ENCODE assay signal across 22 mouse cellular contexts in genomic region chr7:117362493-117362892, GRCm38 (mm10). TPM values are rescaled to one million over a fixed set of nuclear protein-coding genes. Genes with fewer than 3 reads are reported as not detected.
A peak's percentile ranks its signal among the peaks of the same experiment; 100 is the strongest.
DNase-seq lines count a peak whose midpoint lies in the region; ATAC-seq and TF ChIP-seq lines count a peak whose summit lies in the region.
"Had no signal": no experiment of that assay in that cellular context is flagged by ENCODE, and none has a peak within 500 bp of the region (broad histone marks: within the 10 kb centered on the region; RNA-seq: fewer than 3 reads in every experiment).

No protein-coding gene starts in this region.

- no peak overlapping the region for H3K4me3 ChIP-seq in kidney, postnatal 0 days (replicated peaks; ENCODE audit: low read depth, low read length)
- no peak overlapping the region for H3K4me3 ChIP-seq in CH12.LX (replicated peaks in 1 of 3; ENCODE audit: low read depth in 2 of 3, low read length in 2 of 3, poor library complexity in 1 of 3)
- H3K4me3 ChIP-seq: embryonic facial prominence, embryonic 15.5 days; heart, embryonic 13.5 days; limb, embryonic 12.5 days; liver, embryonic 12.5 days; midbrain, embryonic 12.5 days; myocyte; neural tube, embryonic 15.5 days; stomach, embryonic 15.5 days had no signal

- H3K4me1 ChIP-seq in kidney, postnatal 0 days (replicated peaks; ENCODE audit: insufficient read depth, low read length): no peaks in the 10 kb centered on the region
- H3K4me1 ChIP-seq in CH12.LX (ENCODE audit: control insufficient read depth in 1 of 2, insufficient read depth in 2 of 2): no peaks in the 10 kb centered on the region
- H3K4me1 ChIP-seq: embryonic facial prominence, embryonic 15.5 days; limb, embryonic 12.5 days; liver, embryonic 12.5 days; midbrain, embryonic 12.5 days; neural tube, embryonic 15.5 days; stomach, embryonic 15.5 days had no signal

- TF ChIP-seq RAD21 in CH12.LX (IDR thresholded peaks at IDR 0.05; ENCODE audit: low read depth, low read length): peak; percentile 52

- no peak overlapping the region for H3K4me2 ChIP-seq in kidney, postnatal 0 days (ENCODE audit: low read length)
- H3K4me2 ChIP-seq in CH12.LX (ENCODE audit: insufficient read depth, low read depth, poor library complexity, severe bottlenecking): no peak overlapping the region
- H3K4me2 ChIP-seq: embryonic facial prominence, embryonic 15.5 days; heart, embryonic 13.5 days; hindbrain, embryonic 14.5 days; limb, embryonic 12.5 days; liver, embryonic 12.5 days; midbrain, embryonic 12.5 days; neural tube, embryonic 15.5 days; stomach, embryonic 15.5 days had no signal

- H3K9ac ChIP-seq in kidney, postnatal 0 days (ENCODE audit: low read depth, low read length): no peak overlapping the region
- no peak overlapping the region for H3K9ac ChIP-seq in CH12.LX (ENCODE audit: insufficient read depth, low read depth)
- H3K9ac ChIP-seq: embryonic facial prominence, embryonic 15.5 days; heart, embryonic 13.5 days; hindbrain, embryonic 14.5 days; limb, embryonic 12.5 days; liver, embryonic 12.5 days; midbrain, embryonic 12.5 days; neural tube, embryonic 15.5 days; stomach, embryonic 15.5 days had no signal

- no peak overlapping the region for H3K27ac ChIP-seq in kidney, postnatal 0 days
- no peak overlapping the region for H3K27ac ChIP-seq in CH12.LX (ENCODE audit: insufficient read depth, low read depth)
- H3K27ac ChIP-seq: embryonic facial prominence, embryonic 15.5 days; heart, embryonic 13.5 days; hindbrain, embryonic 14.5 days; limb, embryonic 12.5 days; liver, embryonic 12.5 days; midbrain, embryonic 12.5 days; neural tube, embryonic 15.5 days; stomach, embryonic 15.5 days had no signal

- in situ Hi-C loops in CH12.LX (cut with MboI; ENCODE audit: low pct_ligation_motif_present, low pct_unique_long_range_greater_than_20kb, low sequenced_read_pairs): loop anchor here (25.0 kb wide), 1 partner anchor 500 kb away; no protein-coding TSS in a partner anchor

- TF ChIP-seq POLR2A in CH12.LX (IDR thresholded peaks at IDR 0.05; ENCODE audit: low read depth, low read length): no peak

- peak; percentile 35; the same call in 1 of the 2 replicates for TF ChIP-seq CTCF in kidney, postnatal 0 days (IDR thresholded peaks at IDR 0.05; ENCODE audit: low read depth)
- peak in 1 of 2 experiments; percentile 56; a peak in 2 of 4 replicates for TF ChIP-seq CTCF in CH12.LX (conservative IDR thresholded peaks at IDR 0.05 in 1 of 2, IDR thresholded peaks at IDR 0.05 in 1 of 2; ENCODE audit: low read depth in 2 of 2, low read length in 2 of 2)

- H3K36me3 ChIP-seq in kidney, postnatal 0 days (ENCODE audit: insufficient read depth, low read length): no peaks in the 10 kb centered on the region
- H3K36me3 ChIP-seq in CH12.LX (replicated peaks in 1 of 2; ENCODE audit: control insufficient read depth in 1 of 2, insufficient read depth in 1 of 2, low read length in 1 of 2): no peaks in the 10 kb centered on the region
- H3K36me3 ChIP-seq: embryonic facial prominence, embryonic 15.5 days; heart, embryonic 13.5 days; limb, embryonic 12.5 days; liver, embryonic 12.5 days; midbrain, embryonic 12.5 days; neural tube, embryonic 15.5 days; stomach, embryonic 15.5 days had no signal

- no peaks in the 10 kb centered on the region for H3K9me3 ChIP-seq in kidney, postnatal 0 days (replicated peaks; ENCODE audit: low read length)
- H3K9me3 ChIP-seq in CH12.LX (replicated peaks; ENCODE audit: low read length): no peaks in the 10 kb centered on the region
- H3K9me3 ChIP-seq: embryonic facial prominence, embryonic 15.5 days; heart, embryonic 13.5 days; limb, embryonic 12.5 days; liver, embryonic 12.5 days; midbrain, embryonic 12.5 days; neural tube, embryonic 15.5 days; stomach, embryonic 15.5 days had no signal

- WGBS in kidney, postnatal 0 days: 81% methylated on average over 4 of the region's 4 CpGs

- ATAC-seq in kidney, postnatal 0 days (replicated peaks; ENCODE audit: low FRiP score, low read depth): no peak
- ATAC-seq: forebrain, embryonic 16.5 days; liver, embryonic 12.5 days had no signal

- dilution Hi-C loops in CH12.LX (cut with MboI; ENCODE audit: extremely low pct_ligation_motif_present, extremely low pct_unique_long_range_greater_than_20kb, low sequenced_read_pairs): no loop called here

- no peak for DNase-seq in kidney, postnatal 0 days (ENCODE audit: low spot score)
- no peak for DNase-seq in kidney, adult 18-20 months
- peak; percentile 48 for DNase-seq in testis, postnatal 10 days (ENCODE audit: low spot score)
- DNase-seq in testis, postnatal 14 days (ENCODE audit: low spot score): no peak
- DNase-seq in CH12.LX (ENCODE audit: extremely low read depth): no peak
- peak; percentile 32 for DNase-seq in naive thymus-derived CD4-positive, alpha-beta T cell, adult 2 months (ENCODE audit: low read depth)
- no peak for DNase-seq in ovary, postnatal 36 days (ENCODE audit: low spot score)
- DNase-seq: cerebellum, adult 18-20 months; cerebellum, postnatal 25 days; kidney, adult 11 months; lung, adult 2 months; right cerebral cortex, postnatal 14 days had no signal

- TF ChIP-seq EP300 in CH12.LX (IDR thresholded peaks at IDR 0.05; ENCODE audit: low read length): no peak

- no peaks in the 10 kb centered on the region for H3K27me3 ChIP-seq in kidney, postnatal 0 days (ENCODE audit: insufficient read depth, low read length)
- no peaks in the 10 kb centered on the region for H3K27me3 ChIP-seq in CH12.LX (replicated peaks)
- H3K27me3 ChIP-seq: embryonic facial prominence, embryonic 15.5 days; heart, embryonic 13.5 days; limb, embryonic 12.5 days; midbrain, embryonic 12.5 days; neural tube, embryonic 15.5 days; stomach, embryonic 15.5 days had no signal

- no peaks in the 10 kb centered on the region for H3K79me2 ChIP-seq in CH12.LX (replicated peaks; ENCODE audit: control insufficient read depth, extremely low read depth, insufficient read depth, poor library complexity, severe bottlenecking)

TF ChIP-seq in CH12.LX, 34 proteins besides CTCF, POLR2A, EP300 and RAD21:
- TF ChIP-seq PAX5 (IDR thresholded peaks at IDR 0.05; ENCODE audit: low read length) (no peak), NRF1 (IDR thresholded peaks at IDR 0.05; ENCODE audit: low read depth, low read length) (no peak), ETS1 (conservative IDR thresholded peaks at IDR 0.05; ENCODE audit: low read depth, low read length) (no peak), JUN (IDR thresholded peaks at IDR 0.05; ENCODE audit: insufficient read depth, low read depth, low read length) (no peak), SMC3 (IDR thresholded peaks at IDR 0.05; ENCODE audit: low read depth, low read length) (peak; percentile 60), ELF1 (IDR thresholded peaks at IDR 0.05; ENCODE audit: low read depth, low read length) (no peak)

RNA-seq across cellular contexts. Expression of gene Xylt1, which starts 18.3 kb away (rescaled TPM):
- 1.6 and 1.7 TPM in 2 replicates for polyA plus RNA-seq in kidney, postnatal 0 days (2015; fragmentation: Nextera tagmentation; extraction: Ambion mirVana)
- total RNA-seq in CH12.LX (2012; rRNA removed) (0.38 and 0.88 TPM in 2 replicates), CH12.LX (2014; rRNA removed) (0.35 and 0.38 TPM in 2 replicates)
- 0.72 and 0.84 TPM in 2 replicates for polyA plus RNA-seq in CH12.LX (2012; ENCODE audit: insufficient read length, low read depth)
- polyA plus RNA-seq: myocyte had no signal

Comparison
In these comparisons a context has a peak if more than half of its experiments do, and no peak if none do; other contexts are left out.
1. DNase-seq: peak in testis, postnatal 10 days (single experiment) and naive thymus-derived CD4-positive, alpha-beta T cell, adult 2 months (single experiment); none in kidney, postnatal 0 days (single experiment), kidney, adult 18-20 months (single experiment), testis, postnatal 14 days (single experiment), CH12.LX (single experiment) and ovary, postnatal 36 days (single experiment).